Mouse (Mus musculus): ENCODE data around the gene Il15ra. TPM values are rescaled to one million over a fixed set of nuclear protein-coding genes. Genes with fewer than 3 reads are reported as not detected.

The Il15ra gene
- polyA plus RNA-seq (2015; fragmentation: Nextera tagmentation; extraction: Ambion mirVana), result 7.3 and 8.8 TPM in 2 replicates

DNA sequence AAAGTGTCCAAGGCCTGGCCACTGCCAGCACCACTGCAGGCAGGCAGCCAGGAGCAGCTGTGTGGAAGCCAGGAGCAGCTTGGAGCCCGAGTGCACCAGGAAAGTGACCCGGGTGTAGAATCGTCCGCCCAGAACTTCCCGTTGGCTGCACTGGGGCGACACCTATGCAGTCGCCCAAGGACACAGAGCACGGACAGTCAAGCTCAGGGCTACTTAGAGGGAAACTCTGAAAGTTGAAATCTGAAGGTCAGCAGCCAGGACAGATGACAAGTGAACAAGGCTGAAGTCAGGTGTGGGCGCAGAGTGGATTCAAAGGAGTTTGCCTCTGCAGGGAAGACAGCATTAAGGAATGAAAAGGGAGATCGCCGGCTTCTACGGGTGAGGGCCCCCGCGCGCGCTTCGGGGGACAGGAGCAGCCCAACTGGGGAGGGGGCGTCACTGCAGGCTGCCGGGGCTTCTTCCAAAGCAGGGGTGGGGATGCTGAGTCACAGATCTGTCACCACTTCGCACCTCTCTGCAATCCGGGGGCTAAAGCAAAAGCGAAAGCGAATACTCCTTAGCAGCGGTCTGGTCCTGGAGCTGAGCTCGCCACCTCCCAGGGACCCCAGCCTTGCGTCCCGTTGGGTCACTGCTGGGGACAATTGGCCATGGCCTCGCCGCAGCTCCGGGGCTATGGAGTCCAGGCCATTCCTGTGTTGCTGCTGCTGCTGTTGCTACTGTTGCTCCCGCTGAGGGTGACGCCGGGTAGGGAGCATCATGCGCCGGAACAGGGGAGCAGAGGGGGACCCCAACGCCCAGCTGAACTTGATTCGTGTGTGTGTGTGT, at the start of gene Il15ra:
Gene Il15ra (plus strand): TSS at position 90 of the 825 bp plus-strand sequence.
- H3K9ac ChIP-seq (ENCODE audit: low read depth, low read length), result peak within 1 kb of the TSS; percentile 63
- H3K27me3 ChIP-seq (ENCODE audit: control insufficient read depth, insufficient read depth, low read depth, low read length), result no peaks in the 10 kb centered on the region
- H3K4me2 ChIP-seq (ENCODE audit: low read depth, low read length), result peak within 1 kb of the TSS; percentile 67
- H3K4me1 ChIP-seq (ENCODE audit: control insufficient read depth, low read depth, low read length), result peaks cover 4% of the 10 kb centered on the region; the same call in 1 of the 2 replicates
- peak; percentile 69 for ATAC-seq (ENCODE audit: low read depth)
- H3K36me3 ChIP-seq (ENCODE audit: control insufficient read depth, insufficient read depth), result no peaks in the 10 kb centered on the region
- no peaks in the 10 kb centered on the region for H3K9me3 ChIP-seq (replicated peaks; ENCODE audit: control insufficient read depth, low read length)
- H3K27ac ChIP-seq (ENCODE audit: low read length), result peak within 1 kb of the TSS; percentile 58
- H3K4me3 ChIP-seq (ENCODE audit: low read depth, low read length), result peak within 1 kb of the TSS; percentile 71
- under 1% methylated on average over 37 of the region's 37 CpGs for WGBS (ENCODE audit: insufficient replicate concordance)

DNA sequence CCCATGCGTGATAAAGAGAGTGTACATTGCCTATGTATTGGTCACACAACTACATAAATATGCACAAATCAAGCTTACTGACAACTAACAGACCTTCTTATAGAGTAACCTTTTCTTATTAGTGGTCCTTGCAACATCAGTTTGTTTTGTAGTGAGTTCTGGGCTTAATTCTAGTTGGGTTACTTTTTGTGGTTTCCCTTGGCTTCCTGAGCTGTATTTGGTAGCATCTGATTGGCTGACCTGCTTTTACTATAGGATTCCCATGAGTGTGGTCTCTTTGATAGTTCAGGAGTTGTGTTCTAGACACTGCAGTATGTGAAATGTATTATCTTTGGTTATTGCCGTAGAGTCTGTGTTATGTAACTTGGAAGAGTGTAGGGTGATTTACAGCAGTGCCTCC, 47.5 kb upstream of the Il15ra start:
- Histone ChIP-seq H3K4me1 (ENCODE audit: control insufficient read depth, low read depth, low read length) (no peaks in the 10 kb centered on the region), H3K36me3 (ENCODE audit: control insufficient read depth, insufficient read depth) (no peaks in the 10 kb centered on the region), H3K9ac (ENCODE audit: low read depth, low read length) (no peak overlapping the region), H3K4me3 (ENCODE audit: low read depth, low read length) (no peak overlapping the region), H3K9me3 (replicated peaks; ENCODE audit: control insufficient read depth, low read length) (no peaks in the 10 kb centered on the region), H3K27ac (ENCODE audit: low read length) (no peak overlapping the region), H3K4me2 (ENCODE audit: low read depth, low read length) (no peak overlapping the region), H3K27me3 (ENCODE audit: control insufficient read depth, insufficient read depth, low read depth, low read length) (no peaks in the 10 kb centered on the region)
- no peak for ATAC-seq (ENCODE audit: low read depth)
- WGBS (ENCODE audit: insufficient replicate concordance), result 39% methylated on average over 2 of the region's 2 CpGs

DNA sequence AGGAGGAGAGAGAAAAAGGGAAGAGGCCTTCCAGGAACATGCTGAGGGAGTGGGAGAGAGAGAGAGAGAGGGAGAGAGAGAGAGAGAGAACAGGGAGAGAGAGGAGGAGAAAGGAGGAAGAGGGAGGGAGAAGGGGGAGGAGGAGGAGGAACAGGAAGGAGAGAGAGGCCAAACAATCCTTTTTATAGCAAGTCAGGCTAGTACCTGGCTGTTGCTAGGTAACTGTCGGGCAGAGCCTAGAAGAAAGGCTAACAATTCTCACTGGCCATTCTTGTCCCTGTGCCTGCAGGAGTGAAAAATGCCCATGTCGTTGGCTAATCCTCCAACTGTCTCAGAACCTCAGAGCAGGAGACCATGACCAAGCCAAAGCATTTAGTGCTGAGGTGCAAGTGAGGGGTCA, 45.8 kb upstream of the Il15ra start:
- WGBS (ENCODE audit: insufficient replicate concordance), result 28% methylated on average over 2 of the region's 2 CpGs
- Histone ChIP-seq H3K9me3 (replicated peaks; ENCODE audit: control insufficient read depth, low read length) (no peaks in the 10 kb centered on the region), H3K4me1 (ENCODE audit: control insufficient read depth, low read depth, low read length) (no peaks in the 10 kb centered on the region), H3K4me2 (ENCODE audit: low read depth, low read length) (no peak overlapping the region), H3K27me3 (ENCODE audit: control insufficient read depth, insufficient read depth, low read depth, low read length) (no peaks in the 10 kb centered on the region), H3K27ac (ENCODE audit: low read length) (no peak overlapping the region), H3K9ac (ENCODE audit: low read depth, low read length) (no peak overlapping the region), H3K36me3 (ENCODE audit: control insufficient read depth, insufficient read depth) (no peaks in the 10 kb centered on the region), H3K4me3 (ENCODE audit: low read depth, low read length) (no peak overlapping the region)
- no peak for ATAC-seq (ENCODE audit: low read depth)

DNA sequence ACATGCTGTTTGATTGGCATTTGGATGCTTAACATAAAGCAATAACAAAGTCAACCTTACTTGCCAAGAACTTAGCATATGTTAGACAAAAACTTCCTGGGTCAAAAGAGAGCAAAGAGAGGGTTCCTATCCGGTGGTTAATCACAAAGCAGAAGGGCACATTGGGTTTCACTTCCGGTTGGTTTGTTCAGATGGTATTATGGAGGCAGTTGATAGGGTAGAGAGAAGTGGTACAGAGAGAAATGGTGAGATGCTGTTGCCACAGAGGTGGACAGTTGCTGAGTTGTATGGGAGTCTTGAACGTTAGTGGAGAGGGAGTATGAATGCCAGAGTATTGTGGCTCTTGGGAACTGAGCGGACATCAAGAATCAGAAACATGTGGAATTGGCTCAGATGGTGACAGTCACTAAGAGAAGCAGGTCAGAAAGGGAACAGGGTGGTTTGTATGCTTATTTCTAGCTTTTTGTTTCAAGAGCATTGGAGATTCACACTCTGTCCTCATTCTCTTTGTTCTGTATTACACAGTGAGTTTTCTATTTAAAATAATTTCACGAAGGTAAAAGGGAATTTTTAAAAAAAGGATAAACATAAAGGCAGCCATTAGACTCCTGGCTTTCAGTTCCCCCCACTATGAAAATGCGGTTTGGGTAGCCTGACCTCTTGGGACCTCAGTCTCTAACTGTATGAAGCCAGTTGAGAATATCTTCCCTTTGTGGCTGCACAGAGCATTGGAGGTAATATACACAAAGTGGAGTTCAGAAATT, 42.8 kb upstream of the Il15ra start:
- H3K9ac ChIP-seq (ENCODE audit: low read depth, low read length), result no peak overlapping the region
- ATAC-seq (ENCODE audit: low read depth), result no peak
- H3K4me3 ChIP-seq (ENCODE audit: low read depth, low read length), result no peak overlapping the region
- no peaks in the 10 kb centered on the region for H3K4me1 ChIP-seq (ENCODE audit: control insufficient read depth, low read depth, low read length)
- H3K4me2 ChIP-seq (ENCODE audit: low read depth, low read length), result no peak overlapping the region
- WGBS (ENCODE audit: insufficient replicate concordance), result 53% methylated on average over 6 of the region's 6 CpGs
- no peaks in the 10 kb centered on the region for H3K9me3 ChIP-seq (replicated peaks; ENCODE audit: control insufficient read depth, low read length)
- no peak overlapping the region for H3K27ac ChIP-seq (ENCODE audit: low read length)
- H3K27me3 ChIP-seq (ENCODE audit: control insufficient read depth, insufficient read depth, low read depth, low read length), result no peaks in the 10 kb centered on the region
- H3K36me3 ChIP-seq (ENCODE audit: control insufficient read depth, insufficient read depth), result no peaks in the 10 kb centered on the region

DNA sequence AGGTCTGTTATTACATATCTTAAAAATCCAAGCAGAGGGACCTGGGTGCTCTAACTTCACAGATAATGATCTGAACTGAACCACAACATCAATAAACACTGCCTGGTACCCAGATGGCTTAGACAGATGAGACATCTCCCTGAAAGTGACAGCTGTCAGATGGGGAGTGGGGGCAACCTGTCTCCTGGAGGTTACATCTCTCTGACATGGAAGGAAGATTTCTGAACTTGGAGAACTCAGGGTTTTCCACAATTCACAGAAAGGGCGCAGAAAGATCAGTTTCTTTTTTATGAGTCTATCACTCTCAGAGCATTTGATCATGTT, 42.2 kb upstream of the Il15ra start:
- no peak overlapping the region for H3K4me2 ChIP-seq (ENCODE audit: low read depth, low read length)
- no peak overlapping the region for H3K4me3 ChIP-seq (ENCODE audit: low read depth, low read length)
- H3K4me1 ChIP-seq (ENCODE audit: control insufficient read depth, low read depth, low read length), result no peaks in the 10 kb centered on the region
- ATAC-seq (ENCODE audit: low read depth), result no peak
- no peaks in the 10 kb centered on the region for H3K36me3 ChIP-seq (ENCODE audit: control insufficient read depth, insufficient read depth)
- H3K9me3 ChIP-seq (replicated peaks; ENCODE audit: control insufficient read depth, low read length), result no peaks in the 10 kb centered on the region
- H3K27me3 ChIP-seq (ENCODE audit: control insufficient read depth, insufficient read depth, low read depth, low read length), result no peaks in the 10 kb centered on the region
- 82% methylated on average over 1 of the region's 1 CpGs for WGBS (ENCODE audit: insufficient replicate concordance)
- H3K27ac ChIP-seq (ENCODE audit: low read length), result no peak overlapping the region
- no peak overlapping the region for H3K9ac ChIP-seq (ENCODE audit: low read depth, low read length)

DNA sequence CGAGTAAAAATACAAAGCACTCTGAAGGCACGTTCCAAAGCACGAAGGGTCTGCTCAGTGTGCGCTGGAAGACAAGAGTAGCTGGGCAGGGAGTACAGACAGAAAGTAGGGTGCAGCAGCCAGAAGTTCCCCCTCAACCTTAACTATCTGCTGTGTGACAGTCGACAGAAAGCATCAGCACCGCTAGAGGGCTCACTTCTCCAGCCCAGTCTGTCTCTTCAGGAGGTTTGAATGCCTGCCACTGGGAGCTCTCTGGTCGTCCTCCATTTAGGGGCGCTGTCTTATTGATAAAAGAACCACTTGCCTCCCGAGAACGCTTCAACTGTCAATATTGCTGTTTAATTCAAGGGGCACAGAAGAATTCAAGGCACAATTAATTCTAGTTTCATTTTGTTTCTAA, 41.1 kb upstream of the Il15ra start:
- 3% methylated on average over 10 of the region's 10 CpGs for WGBS (ENCODE audit: insufficient replicate concordance)
- H3K4me1 ChIP-seq (ENCODE audit: control insufficient read depth, low read depth, low read length), result no peaks in the 10 kb centered on the region
- no peaks in the 10 kb centered on the region for H3K9me3 ChIP-seq (replicated peaks; ENCODE audit: control insufficient read depth, low read length)
- H3K27me3 ChIP-seq (ENCODE audit: control insufficient read depth, insufficient read depth, low read depth, low read length), result no peaks in the 10 kb centered on the region
- no peak; the same call in 1 of the 2 replicates for ATAC-seq (ENCODE audit: low read depth)
- no peak overlapping the region for H3K9ac ChIP-seq (ENCODE audit: low read depth, low read length)
- no peaks in the 10 kb centered on the region for H3K36me3 ChIP-seq (ENCODE audit: control insufficient read depth, insufficient read depth)
- H3K4me3 ChIP-seq (ENCODE audit: low read depth, low read length), result no peak overlapping the region
- no peak overlapping the region for H3K27ac ChIP-seq (ENCODE audit: low read length)
- peak overlapping the region; percentile 28; the same call in 1 of the 2 replicates for H3K4me2 ChIP-seq (ENCODE audit: low read depth, low read length)

DNA sequence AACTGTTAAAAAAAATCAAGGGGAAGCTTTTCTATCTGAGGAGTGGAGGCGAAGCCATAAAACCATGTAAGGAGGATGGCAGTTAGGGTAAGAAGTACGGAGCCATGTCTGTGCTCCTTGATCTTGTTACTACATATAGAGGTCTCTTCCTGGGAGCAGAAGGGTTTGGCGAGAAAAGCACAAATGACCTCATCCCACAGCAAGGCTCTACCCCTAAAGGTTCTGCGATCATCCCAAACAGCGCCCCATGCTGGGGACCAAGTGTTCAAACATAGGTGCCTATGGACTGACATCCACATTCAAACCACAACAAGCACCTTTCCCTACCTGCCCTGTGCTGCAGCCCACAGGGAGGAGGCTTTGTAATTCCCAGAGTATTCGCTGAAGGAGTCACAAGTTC, 40.7 kb upstream of the Il15ra start:
- Histone ChIP-seq H3K9me3 (replicated peaks; ENCODE audit: control insufficient read depth, low read length) (no peaks in the 10 kb centered on the region), H3K4me2 (ENCODE audit: low read depth, low read length) (peak overlapping the region; percentile 28; the same call in 1 of the 2 replicates), H3K4me1 (ENCODE audit: control insufficient read depth, low read depth, low read length) (no peaks in the 10 kb centered on the region), H3K27ac (ENCODE audit: low read length) (no peak overlapping the region), H3K9ac (ENCODE audit: low read depth, low read length) (no peak overlapping the region), H3K27me3 (ENCODE audit: control insufficient read depth, insufficient read depth, low read depth, low read length) (no peaks in the 10 kb centered on the region), H3K4me3 (ENCODE audit: low read depth, low read length) (no peak overlapping the region), H3K36me3 (ENCODE audit: control insufficient read depth, insufficient read depth) (no peaks in the 10 kb centered on the region)
- 0 out of 2 replicates have a peak, but pooled peaks have one; percentile 21 for ATAC-seq (ENCODE audit: low read depth)
- 40% methylated on average over 6 of the region's 6 CpGs for WGBS (ENCODE audit: insufficient replicate concordance)

DNA sequence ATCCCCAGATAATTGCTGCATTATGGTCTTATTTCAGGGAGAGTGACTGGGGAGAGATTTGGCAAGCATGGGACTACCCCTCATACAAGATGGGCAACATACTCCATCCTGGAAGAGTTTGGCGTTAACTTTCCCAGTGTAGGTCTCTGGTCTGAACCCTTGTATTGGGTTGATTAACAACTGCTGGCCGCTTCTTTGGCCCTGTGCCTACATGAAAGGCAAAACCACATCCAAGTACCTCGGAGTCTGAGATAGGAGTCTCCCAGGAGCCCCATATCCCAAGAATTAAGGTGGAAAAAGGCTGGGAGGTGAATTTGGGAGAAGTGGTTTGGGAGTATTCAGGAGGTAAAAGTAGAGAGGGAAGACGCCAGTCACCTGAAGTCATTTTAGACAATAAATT, 40.3 kb upstream of the Il15ra start:
- no peak for ATAC-seq (ENCODE audit: low read depth)
- Histone ChIP-seq H3K27me3 (ENCODE audit: control insufficient read depth, insufficient read depth, low read depth, low read length) (no peaks in the 10 kb centered on the region), H3K36me3 (ENCODE audit: control insufficient read depth, insufficient read depth) (no peaks in the 10 kb centered on the region), H3K9me3 (replicated peaks; ENCODE audit: control insufficient read depth, low read length) (no peaks in the 10 kb centered on the region), H3K4me1 (ENCODE audit: control insufficient read depth, low read depth, low read length) (no peaks in the 10 kb centered on the region), H3K27ac (ENCODE audit: low read length) (no peak overlapping the region), H3K4me2 (ENCODE audit: low read depth, low read length) (no peak overlapping the region), H3K4me3 (ENCODE audit: low read depth, low read length) (no peak overlapping the region), H3K9ac (ENCODE audit: low read depth, low read length) (no peak overlapping the region)
- 67% methylated on average over 4 of the region's 4 CpGs for WGBS (ENCODE audit: insufficient replicate concordance)

DNA sequence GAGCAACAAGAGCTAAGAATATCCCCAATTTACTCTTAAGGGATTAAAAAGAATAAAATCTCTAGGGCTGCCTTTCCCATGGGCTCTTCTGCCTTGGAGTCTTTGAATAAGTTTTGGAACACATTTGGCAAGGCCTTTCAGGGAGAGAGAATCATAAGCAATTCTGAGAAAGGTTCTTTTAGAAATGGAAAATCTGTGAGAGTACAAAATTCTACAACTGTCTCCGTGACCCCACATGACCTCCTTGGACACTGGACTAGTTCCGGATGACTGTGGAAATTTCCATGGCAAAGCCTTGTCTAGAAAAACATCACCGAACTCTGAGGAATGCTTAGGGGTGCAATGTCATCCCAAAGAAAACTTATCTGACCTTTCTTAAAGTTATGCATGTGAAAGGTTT, 39.8 kb upstream of the Il15ra start:
- Histone ChIP-seq H3K9ac (ENCODE audit: low read depth, low read length) (no peak overlapping the region), H3K36me3 (ENCODE audit: control insufficient read depth, insufficient read depth) (no peaks in the 10 kb centered on the region), H3K27me3 (ENCODE audit: control insufficient read depth, insufficient read depth, low read depth, low read length) (no peaks in the 10 kb centered on the region), H3K4me1 (ENCODE audit: control insufficient read depth, low read depth, low read length) (no peaks in the 10 kb centered on the region), H3K4me3 (ENCODE audit: low read depth, low read length) (no peak overlapping the region), H3K27ac (ENCODE audit: low read length) (no peak overlapping the region), H3K4me2 (ENCODE audit: low read depth, low read length) (no peak overlapping the region), H3K9me3 (replicated peaks; ENCODE audit: control insufficient read depth, low read length) (no peaks in the 10 kb centered on the region)
- 78% methylated on average over 3 of the region's 3 CpGs for WGBS (ENCODE audit: insufficient replicate concordance)
- no peak for ATAC-seq (ENCODE audit: low read depth)

Measured in liver, embryonic 16.5 days (tissue).